Mouse (Mus musculus): Measurements from ENCODE around the gene Adat1. TPM values are rescaled to one million over a fixed set of nuclear protein-coding genes. Genes with fewer than 3 reads are reported as not detected.
A peak's percentile ranks its signal among the peaks of the same experiment; 100 is the strongest.

The Adat1 gene
- polyA plus RNA-seq, 1 experiment from 2014 or later: 3.0 TPM

- 44% methylated on average over 4 of the region's 4 CpGs for WGBS (ENCODE audit: insufficient replicate concordance)
- Histone ChIP-seq H3K9me3 (replicated peaks; ENCODE audit: control insufficient read depth, low read length) (no peaks in the 10 kb centered on the region), H3K4me1 (ENCODE audit: control insufficient read depth, low read depth, low read length) (peaks cover 11% of the 10 kb centered on the region), H3K36me3 (ENCODE audit: control insufficient read depth, insufficient read depth) (no peaks in the 10 kb centered on the region), H3K4me2 (ENCODE audit: low read depth, low read length) (no peak overlapping the region), H3K27ac (ENCODE audit: low read length) (no peak overlapping the region), H3K9ac (ENCODE audit: low read depth, low read length) (no peak overlapping the region), H3K4me3 (ENCODE audit: low read depth, low read length) (no peak overlapping the region), H3K27me3 (ENCODE audit: control insufficient read depth, insufficient read depth, low read depth, low read length) (no peaks in the 10 kb centered on the region)
- no peak for ATAC-seq (ENCODE audit: low read depth)
These were observed 71.1 kb downstream of the Adat1 start for GRCm38 (mm10) chr8:111920971-111921370.

GRCm38 (mm10) chr8:111919663-111920062 lies 72.4 kb downstream of the Adat1 start:
- no peaks in the 10 kb centered on the region for H3K36me3 ChIP-seq (ENCODE audit: control insufficient read depth, insufficient read depth)
- H3K27ac ChIP-seq (ENCODE audit: low read length): no peak overlapping the region
- H3K9me3 ChIP-seq (replicated peaks; ENCODE audit: control insufficient read depth, low read length): no peaks in the 10 kb centered on the region
- H3K9ac ChIP-seq (ENCODE audit: low read depth, low read length): no peak overlapping the region
- no peak overlapping the region for H3K4me3 ChIP-seq (ENCODE audit: low read depth, low read length)
- 0 out of 2 replicates have a peak, but pooled peaks have one; percentile 30 for ATAC-seq (ENCODE audit: low read depth)
- no peaks in the 10 kb centered on the region for H3K27me3 ChIP-seq (ENCODE audit: control insufficient read depth, insufficient read depth, low read depth, low read length)
- H3K4me2 ChIP-seq (ENCODE audit: low read depth, low read length): no peak overlapping the region
- WGBS (ENCODE audit: insufficient replicate concordance): 68% methylated on average over 2 of the region's 2 CpGs
- H3K4me1 ChIP-seq (ENCODE audit: control insufficient read depth, low read depth, low read length): peaks cover 4% of the 10 kb centered on the region

Other genes starting within 250 kb of the Adat1 start
- 9.5 and 13.1 TPM in 2 replicates for gene Bcar1, start 248.5 kb downstream of the Adat1 start, polyA plus RNA-seq (2015; fragmentation: Nextera tagmentation; extraction: Ambion mirVana)
- gene Cfdp1, start 138.0 kb downstream of the Adat1 start, polyA plus RNA-seq (2015; fragmentation: Nextera tagmentation; extraction: Ambion mirVana): 63.2 and 67.8 TPM in 2 replicates
- gene Tmem170, start 115.6 kb downstream of the Adat1 start, polyA plus RNA-seq (2015; fragmentation: Nextera tagmentation; extraction: Ambion mirVana): 4.2 and 4.4 TPM in 2 replicates
- 0.04 TPM in 1 of 2 replicates, not detected in the other for gene Chst5, start 81.9 kb downstream of the Adat1 start, polyA plus RNA-seq (2015; fragmentation: Nextera tagmentation; extraction: Ambion mirVana)
- 1.6 and 1.8 TPM in 2 replicates for gene Tmem231, start 58.4 kb downstream of the Adat1 start, polyA plus RNA-seq (2015; fragmentation: Nextera tagmentation; extraction: Ambion mirVana)
- 195 and 201 TPM in 2 replicates for gene Gabarapl2, start 51.6 kb downstream of the Adat1 start, polyA plus RNA-seq (2015; fragmentation: Nextera tagmentation; extraction: Ambion mirVana)
- gene Kars, start 19.0 kb upstream of the Adat1 start, polyA plus RNA-seq (2015; fragmentation: Nextera tagmentation; extraction: Ambion mirVana): 69.5 and 77.5 TPM in 2 replicates
- gene Terf2ip, start 19.1 kb upstream of the Adat1 start, polyA plus RNA-seq (2015; fragmentation: Nextera tagmentation; extraction: Ambion mirVana): 5.1 and 5.9 TPM in 2 replicates
- gene Gm6793, start 22.7 kb upstream of the Adat1 start, polyA plus RNA-seq (2015; fragmentation: Nextera tagmentation; extraction: Ambion mirVana): 0.09 TPM in 1 of 2 replicates, not detected in the other